Mouse (Mus musculus) forebrain, embryonic 11.5 days (tissue): ENCODE measurements at regions not wholly inside any gene's neighbourhood (a gene's known extent, or its start where the extent isn't known, plus 50 kb on each side); places are given as distances from the start of the nearest gene placed in this dataset.

Experiments used
- ATAC-seq: fragments of 200-750 bp; cut with Nextera tagmentation; replicated peaks from 2 replicates; pipeline ENCODE4 v1.8.0; 2017; ENCODE audit warnings: moderate TSS enrichment; ENCODE audit not compliant: low FRiP score
- DNase-seq: peaks from one replicate; pipeline ENCODE4 v3.0.0-alpha.2; 2017; ENCODE audit warnings: low spot score
- H3K27ac ChIP-seq: fragments of 300-500 bp; sonication (generic); 2 replicates; pipeline ENCODE4 v1.5.1; 2014; ENCODE audit warnings: low read depth, low read length
- H3K27me3 ChIP-seq: fragments of 300-500 bp; sonication (generic); 2 replicates; pipeline ENCODE4 v1.6.1; 2014; ENCODE audit warnings: mild to moderate bottlenecking, low read length, mixed read lengths; ENCODE audit not compliant: control insufficient read depth, insufficient read depth
- H3K36me3 ChIP-seq: fragments of 300-500 bp; sonication (generic); 2 replicates; pipeline ENCODE4 v1.6.1; 2014; ENCODE audit warnings: mild to moderate bottlenecking, low read length, moderate library complexity, mixed read lengths; ENCODE audit not compliant: control insufficient read depth, insufficient read depth
- H3K4me1 ChIP-seq: fragments of 300-500 bp; sonication (generic); replicated peaks from 2 replicates; pipeline ENCODE4 v1.6.1; 2014; ENCODE audit warnings: low read length, mixed read lengths; ENCODE audit not compliant: control insufficient read depth, insufficient read depth
- H3K4me2 ChIP-seq: fragments of 300-500 bp; sonication (generic); 2 replicates; pipeline ENCODE4 v1.6.1; 2014; ENCODE audit warnings: low read depth, mild to moderate bottlenecking, low read length, moderate library complexity, mixed read lengths; ENCODE audit not compliant: severe bottlenecking
- H3K4me3 ChIP-seq: fragments of 300-500 bp; sonication (generic); 2 replicates; pipeline ENCODE4 v1.5.1; 2014; ENCODE audit warnings: low read depth, low read length
- H3K9ac ChIP-seq: fragments of 300-500 bp; sonication (generic); 2 replicates; pipeline ENCODE4 v1.6.1; 2014; ENCODE audit warnings: low read length
- H3K9me3 ChIP-seq: fragments of 300-500 bp; sonication (generic); 2 replicates; pipeline ENCODE4 v1.6.1; 2016; ENCODE audit warnings: low read length, mixed read lengths; ENCODE audit not compliant: control insufficient read depth
- WGBS: fragments of 180-500 bp; shearing (Covaris S2); extraction: QIAGEN DNeasy Blood & Tissue Kit; methylation state at CpG from one replicate; pipeline ENCODE4 v1.1.7; 2014; 5-methylcytosine and 5-hydroxymethylcytosine counted together

GRCm38 (mm10) chr9:61829736-61830135, 84.6 kb downstream of the Rplp1 start:
- no peak overlapping the region for H3K4me3 ChIP-seq
- H3K27ac ChIP-seq = no peak overlapping the region
- H3K9ac ChIP-seq = no peak overlapping the region
- no peaks in the 10 kb centered on the region for H3K36me3 ChIP-seq
- H3K4me1 ChIP-seq = no peaks in the 10 kb centered on the region
- 92% methylated on average over 8 of the region's 8 CpGs for WGBS
- H3K27me3 ChIP-seq = no peaks in the 10 kb centered on the region
- H3K9me3 ChIP-seq = no peaks in the 10 kb centered on the region
- DNase-seq (no peak), ATAC-seq (no peak)
- H3K4me2 ChIP-seq = no peak overlapping the region

DNA sequence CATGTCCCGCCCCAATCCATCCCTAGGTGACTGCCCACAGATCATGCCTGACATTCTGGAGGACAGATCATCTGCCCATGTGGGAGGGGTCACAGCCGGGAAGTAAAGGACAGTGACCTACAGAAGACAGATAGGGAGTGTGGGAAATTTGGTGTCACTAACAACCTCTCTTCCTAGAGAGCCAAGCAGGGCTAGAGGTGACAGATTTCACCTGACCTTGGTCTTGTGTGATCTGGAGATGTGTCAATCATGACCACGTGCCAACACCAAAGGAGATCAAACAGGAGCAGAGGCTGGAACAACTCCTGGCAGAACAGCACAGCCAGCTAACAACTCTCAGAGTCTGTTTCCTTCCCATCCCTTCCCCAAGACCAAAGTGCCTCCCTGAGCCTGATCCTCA, 85.0 kb downstream of the Rplp1 start:
- DNase-seq = no peak
- Histone ChIP-seq H3K27ac (no peak overlapping the region), H3K4me3 (no peak overlapping the region), H3K36me3 (no peaks in the 10 kb centered on the region), H3K9me3 (no peaks in the 10 kb centered on the region), H3K27me3 (no peaks in the 10 kb centered on the region), H3K4me2 (no peak overlapping the region), H3K9ac (no peak overlapping the region), H3K4me1 (no peaks in the 10 kb centered on the region)
- WGBS = 90% methylated on average over 3 of the region's 3 CpGs
- no peak for ATAC-seq

DNA sequence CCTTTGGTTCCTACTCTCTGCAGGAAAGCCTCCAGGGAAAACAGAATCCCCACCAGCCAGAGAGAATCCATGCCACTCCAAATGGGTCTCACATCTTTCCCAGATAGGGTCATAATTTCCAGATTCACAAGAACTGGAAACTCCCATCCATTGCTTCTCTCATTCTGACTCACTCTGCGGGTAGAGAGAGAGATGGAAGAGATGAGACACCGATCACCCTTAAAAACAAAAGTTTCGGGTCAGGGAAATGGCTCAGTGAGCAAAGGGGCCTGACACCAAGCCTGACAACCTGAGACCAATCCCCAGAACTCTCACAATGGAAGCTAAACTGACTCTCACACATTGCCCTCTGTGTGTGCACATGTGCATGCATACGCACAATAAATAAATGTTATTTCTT, 86.6 kb downstream of the Rplp1 start:
- Histone ChIP-seq H3K9ac (no peak overlapping the region), H3K36me3 (no peaks in the 10 kb centered on the region)
- DNase-seq = no peak

DNA sequence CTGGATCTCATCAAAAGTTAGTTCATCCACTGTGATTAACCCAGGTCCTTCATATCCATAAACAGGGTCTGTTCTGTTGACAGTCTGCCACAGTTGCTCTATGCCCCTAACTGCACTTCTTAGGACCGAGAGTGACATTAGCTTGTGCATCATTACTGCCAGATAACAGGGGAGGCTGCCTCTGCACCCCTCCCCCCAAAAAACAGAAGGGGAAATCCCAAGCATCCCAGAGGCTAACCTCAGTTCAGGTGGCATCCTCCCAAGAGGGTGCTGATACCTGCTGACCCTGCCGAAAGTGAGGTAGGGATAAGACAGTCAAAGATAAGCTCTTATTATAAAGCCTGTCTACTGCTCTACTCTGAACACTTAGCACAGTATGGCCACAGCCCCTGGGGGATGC, 87.3 kb downstream of the Rplp1 start:
- Histone ChIP-seq H3K27ac (no peak overlapping the region), H3K27me3 (no peaks in the 10 kb centered on the region), H3K4me3 (no peak overlapping the region), H3K4me1 (no peaks in the 10 kb centered on the region), H3K9me3 (no peaks in the 10 kb centered on the region), H3K9ac (no peak overlapping the region), H3K4me2 (no peak overlapping the region), H3K36me3 (no peaks in the 10 kb centered on the region)
- DNase-seq (no peak), ATAC-seq (no peak)
- 84% methylated on average over 2 of the region's 2 CpGs for WGBS

More for the DNA sequence above, 86.6 kb downstream of the Rplp1 start:
- Histone ChIP-seq H3K4me2 (no peak overlapping the region), H3K27ac (no peak overlapping the region), H3K4me1 (no peaks in the 10 kb centered on the region), H3K9me3 (no peaks in the 10 kb centered on the region), H3K4me3 (no peak overlapping the region), H3K27me3 (no peaks in the 10 kb centered on the region)
- 94% methylated on average over 4 of the region's 4 CpGs for WGBS
- no peak for ATAC-seq

DNA sequence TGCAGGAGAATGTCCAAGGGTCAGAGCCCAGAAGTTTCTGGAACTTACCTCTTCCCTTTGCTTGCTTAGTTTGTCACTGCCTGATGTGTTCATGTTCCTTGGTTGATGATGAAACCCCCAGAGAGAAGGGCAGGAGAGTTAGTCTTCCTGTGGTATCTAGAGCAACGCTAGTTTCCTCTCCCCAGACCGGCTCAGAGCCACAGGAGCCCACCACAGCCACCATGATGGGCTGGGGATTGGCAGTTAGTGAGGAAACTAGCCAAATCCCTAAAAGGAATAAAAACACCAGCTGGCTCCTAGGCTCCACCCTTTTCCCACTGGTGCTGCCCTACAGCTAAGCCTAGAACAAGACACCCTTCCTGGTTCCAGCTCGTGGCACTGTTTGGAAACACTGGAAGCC, 87.9 kb downstream of the Rplp1 start:
- 83% methylated on average over 3 of the region's 3 CpGs for WGBS
- Histone ChIP-seq H3K9ac (no peak overlapping the region), H3K36me3 (no peaks in the 10 kb centered on the region), H3K4me3 (no peak overlapping the region), H3K27ac (no peak overlapping the region), H3K4me1 (no peaks in the 10 kb centered on the region), H3K27me3 (no peaks in the 10 kb centered on the region), H3K9me3 (no peaks in the 10 kb centered on the region; the same call in 1 of the 2 replicates), H3K4me2 (no peak overlapping the region)
- ATAC-seq (no peak), DNase-seq (no peak)

- Histone ChIP-seq H3K9ac (no peak overlapping the region), H3K4me3 (no peak overlapping the region), H3K9me3 (no peaks in the 10 kb centered on the region; the same call in 1 of the 2 replicates), H3K27me3 (no peaks in the 10 kb centered on the region), H3K36me3 (no peaks in the 10 kb centered on the region), H3K4me1 (no peaks in the 10 kb centered on the region), H3K27ac (no peak overlapping the region), H3K4me2 (no peak overlapping the region)
- ATAC-seq (no peak), DNase-seq (no peak)
- 78% methylated on average over 2 of the region's 2 CpGs for WGBS
Measured at GRCm38 (mm10) chr9:61825804-61826203, 88.5 kb downstream of the Rplp1 start.

GRCm38 (mm10) chr9:61819836-61820235, 94.5 kb downstream of the Rplp1 start:
- no peaks in the 10 kb centered on the region for H3K36me3 ChIP-seq
- no peak overlapping the region for H3K9ac ChIP-seq
- no peaks in the 10 kb centered on the region; the same call in 1 of the 2 replicates for H3K4me1 ChIP-seq
- no peak overlapping the region for H3K27ac ChIP-seq
- WGBS = 79% methylated on average over 1 of the region's 1 CpGs
- no peak overlapping the region for H3K4me3 ChIP-seq
- no peaks in the 10 kb centered on the region; the same call in 1 of the 2 replicates for H3K9me3 ChIP-seq
- DNase-seq (no peak), ATAC-seq (no peak)
- no peak overlapping the region for H3K4me2 ChIP-seq
- no peaks in the 10 kb centered on the region for H3K27me3 ChIP-seq

DNA sequence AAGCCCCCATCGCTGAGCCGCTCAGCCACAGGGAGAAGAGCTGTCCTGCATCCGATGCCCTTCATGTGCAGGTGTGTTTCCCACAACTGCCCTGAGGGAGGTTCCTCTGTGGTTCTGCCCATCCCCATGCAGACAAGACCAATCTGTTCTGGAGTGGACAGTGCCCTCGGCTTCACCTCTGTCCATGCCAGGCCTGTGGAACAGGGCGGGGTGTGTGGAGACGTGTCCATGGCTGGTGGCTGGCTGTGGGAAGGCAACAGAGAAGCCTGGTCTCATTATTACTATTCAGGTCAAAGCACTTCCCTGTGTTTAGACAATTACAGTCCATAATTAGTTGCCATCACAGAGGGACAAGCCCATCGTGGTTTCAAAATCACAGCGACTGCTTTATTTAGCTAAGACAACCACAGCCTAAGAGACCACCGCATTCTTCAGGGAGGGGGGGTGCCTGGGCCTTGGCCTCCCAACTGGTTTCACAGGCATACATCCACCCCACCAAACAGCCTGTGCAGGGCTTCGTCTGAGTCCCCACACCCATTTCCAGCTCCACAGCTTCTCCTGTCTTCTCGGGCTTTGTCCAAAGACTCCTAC, 97.7 kb downstream of the Rplp1 start:
- Histone ChIP-seq H3K4me3 (no peak overlapping the region), H3K36me3 (no peaks in the 10 kb centered on the region), H3K9me3 (no peaks in the 10 kb centered on the region; the same call in 1 of the 2 replicates), H3K27ac (no peak overlapping the region), H3K4me1 (no peaks in the 10 kb centered on the region; the same call in 1 of the 2 replicates), H3K9ac (no peak overlapping the region), H3K4me2 (no peak overlapping the region), H3K27me3 (no peaks in the 10 kb centered on the region)
- no peak for DNase-seq
- no peak for ATAC-seq
- WGBS = 75% methylated on average over 11 of the region's 11 CpGs

DNA sequence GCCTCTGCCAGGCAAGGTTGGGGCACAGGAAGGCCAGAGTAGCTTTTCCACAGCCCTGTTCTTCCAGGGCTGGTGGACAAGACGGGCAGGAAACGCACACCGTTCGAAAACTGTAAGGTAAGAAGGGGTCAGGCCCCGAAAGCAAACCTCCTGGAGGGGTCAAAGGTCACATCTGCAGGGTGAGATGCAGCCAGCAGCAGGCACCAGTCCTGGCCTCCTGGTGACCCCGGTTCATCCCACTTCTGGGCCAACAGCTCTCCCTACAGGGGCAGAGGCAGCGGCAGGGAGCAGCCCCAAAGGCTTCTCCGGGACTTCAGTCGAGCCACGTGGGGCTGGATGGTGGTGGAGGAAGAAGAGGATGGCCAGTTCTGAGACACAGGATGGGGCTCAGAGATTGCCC, 98.3 kb downstream of the Rplp1 start:
- no peaks in the 10 kb centered on the region for H3K9me3 ChIP-seq
- ATAC-seq = no peak
- H3K4me2 ChIP-seq = no peak overlapping the region
- DNase-seq = no peak
- H3K27ac ChIP-seq = no peak overlapping the region
- H3K9ac ChIP-seq = no peak overlapping the region
- H3K4me1 ChIP-seq = no peaks in the 10 kb centered on the region; the same call in 1 of the 2 replicates
- H3K36me3 ChIP-seq = no peaks in the 10 kb centered on the region
- WGBS = 53% methylated on average over 10 of the region's 10 CpGs
- H3K4me3 ChIP-seq = no peak overlapping the region
- no peaks in the 10 kb centered on the region for H3K27me3 ChIP-seq
